Mouse (Mus musculus): ENCODE results near the gene Zfp952.
"Not testable (repeated sequence)": the region's sequence is repeated elsewhere in the genome, so short reads cannot be mapped to it uniquely, and the experiment has no call there.

Gene Zfp952

GRCm38 (mm10) chr17:32992699-32993474 lies at the start of gene Zfp952:
Zfp952 (plus strand) TSS chr17:32993129.
- DNase-seq, result peak; percentile 77

GRCm38 (mm10) chr17:32943661-32944060 lies 49.3 kb upstream of the Zfp952 start:
- DNase-seq, result no peak

GRCm38 (mm10) chr17:32944402-32945035 lies 48.4 kb upstream of the Zfp952 start:
- no peak for DNase-seq

- no peak for DNase-seq
Measured at GRCm38 (mm10) chr17:32946716-32947115, 46.2 kb upstream of the Zfp952 start.

GRCm38 (mm10) chr17:32947215-32947914 lies 45.6 kb upstream of the Zfp952 start, which contains the start of gene Cyp4f13:
Cyp4f13 (minus strand) TSS chr17:32947402.
- DNase-seq, result peak; percentile 89

GRCm38 (mm10) chr17:32950136-32950535 lies 42.8 kb upstream of the Zfp952 start:
- no peak for DNase-seq

GRCm38 (mm10) chr17:32951006-32951405 lies 41.9 kb upstream of the Zfp952 start:
- no peak for DNase-seq

- DNase-seq, result peak; percentile 84
Measured at GRCm38 (mm10) chr17:32951441-32951840, 41.5 kb upstream of the Zfp952 start.

GRCm38 (mm10) chr17:32965253-32965622 lies 27.7 kb upstream of the Zfp952 start:
- DNase-seq, result no peak

GRCm38 (mm10) chr17:32965623-32966290 lies 27.2 kb upstream of the Zfp952 start, which contains the start of gene Zfp472:
Zfp472 (plus strand) TSS chr17:32965814.
- DNase-seq, result peak; percentile 91

- no peak for DNase-seq
Measured at GRCm38 (mm10) chr17:32981361-32981760, 11.6 kb upstream of the Zfp952 start.

GRCm38 (mm10) chr17:32986301-32986700 lies 6.6 kb upstream of the Zfp952 start:
- no peak for DNase-seq

GRCm38 (mm10) chr17:32991965-32992698 lies 797 bp upstream of the Zfp952 start:
- no peak for DNase-seq

- DNase-seq, result no peak
Measured at GRCm38 (mm10) chr17:32998492-32998891, 5.6 kb downstream of the Zfp952 start.

- DNase-seq, result no peak
Measured at GRCm38 (mm10) chr17:33008337-33008736, 15.4 kb downstream of the Zfp952 start.

GRCm38 (mm10) chr17:33020434-33020833 lies 27.5 kb downstream of the Zfp952 start:
- DNase-seq, result not testable (repeated sequence)

- no peak for DNase-seq
Measured at GRCm38 (mm10) chr17:33032376-33032775, 39.4 kb downstream of the Zfp952 start.

GRCm38 (mm10) chr17:33032900-33033891 lies 40.3 kb downstream of the Zfp952 start, which contains the start of gene Zfp763:
Zfp763 (minus strand) TSS chr17:33033402.
- DNase-seq, result peak; percentile 75
